In genomic region chr3:35464212-35464911, GRCm38 (mm10) we compare ENCODE assay signal across 26 mouse cellular contexts.
A peak's percentile ranks its signal among the peaks of the same experiment; 100 is the strongest.
DNase-seq lines count a peak whose midpoint lies in the region; ATAC-seq and TF ChIP-seq lines count a peak whose summit lies in the region.
"Had no signal": no experiment of that assay in that cellular context is flagged by ENCODE, and none has a peak within 500 bp of the region (broad histone marks: within the 10 kb centered on the region; RNA-seq: fewer than 3 reads in every experiment).

No protein-coding gene starts in this region.

- H3K27me3 ChIP-seq in hindbrain, embryonic 12.5 days, result no peaks in the 10 kb centered on the region; the same call in 1 of the 2 replicates
- H3K27me3 ChIP-seq in hindbrain, embryonic 11.5 days (ENCODE audit: control insufficient read depth, insufficient read depth, low read length), result no peaks in the 10 kb centered on the region
- no peaks in the 10 kb centered on the region for H3K27me3 ChIP-seq in neural tube, embryonic 12.5 days (replicated peaks)
- H3K27me3 ChIP-seq in forebrain, postnatal 0 days (ENCODE audit: insufficient read depth, low read length), result no peaks in the 10 kb centered on the region
- H3K27me3 ChIP-seq in neural tube, embryonic 14.5 days (ENCODE audit: control insufficient read depth, insufficient read depth, low read length), result no peaks in the 10 kb centered on the region
- H3K27me3 ChIP-seq: intestine, embryonic 15.5 days; limb, embryonic 13.5 days; lung, embryonic 15.5 days; stomach, embryonic 15.5 days had no signal

- no peaks in the 10 kb centered on the region for H3K36me3 ChIP-seq in hindbrain, embryonic 12.5 days
- H3K36me3 ChIP-seq in hindbrain, embryonic 11.5 days (ENCODE audit: control insufficient read depth, insufficient read depth, low read length), result no peaks in the 10 kb centered on the region
- H3K36me3 ChIP-seq in neural tube, embryonic 12.5 days, result no peaks in the 10 kb centered on the region
- no peaks in the 10 kb centered on the region for H3K36me3 ChIP-seq in forebrain, postnatal 0 days (ENCODE audit: insufficient read depth)
- H3K36me3 ChIP-seq in neural tube, embryonic 14.5 days (ENCODE audit: control insufficient read depth, insufficient read depth, low read length), result no peaks in the 10 kb centered on the region
- H3K36me3 ChIP-seq: intestine, embryonic 15.5 days; limb, embryonic 13.5 days; lung, embryonic 15.5 days; stomach, embryonic 15.5 days had no signal

- DNase-seq in hindbrain, embryonic 11.5 days (ENCODE audit: low spot score), result no peak
- DNase-seq in neural tube, embryonic 10.5 days (ENCODE audit: extremely low spot score, low spot score), result no peak
- DNase-seq in forebrain, postnatal 0 days, result no peak
- DNase-seq in cerebellum, adult 11 months, result no peak
- DNase-seq: adrenal gland, postnatal 14 days; cerebellum, adult 18-20 months; cerebellum, postnatal 10 days; gastrocnemius, postnatal 36 days; heart, adult 18-20 months; kidney, adult 2 months; kidney, postnatal 36 days; right cerebral cortex, postnatal 25 days; thymus, adult 18-20 months; thymus, postnatal 25 days had no signal

- no peaks in the 10 kb centered on the region for H3K4me1 ChIP-seq in hindbrain, embryonic 12.5 days
- no peaks in the 10 kb centered on the region for H3K4me1 ChIP-seq in hindbrain, embryonic 11.5 days (replicated peaks; ENCODE audit: control insufficient read depth, insufficient read depth, low read length)
- no peaks in the 10 kb centered on the region for H3K4me1 ChIP-seq in neural tube, embryonic 12.5 days
- H3K4me1 ChIP-seq in forebrain, postnatal 0 days (ENCODE audit: insufficient read depth), result no peaks in the 10 kb centered on the region
- no peaks in the 10 kb centered on the region for H3K4me1 ChIP-seq in neural tube, embryonic 14.5 days (ENCODE audit: control insufficient read depth, insufficient read depth, low read length)
- H3K4me1 ChIP-seq: intestine, embryonic 15.5 days; stomach, embryonic 15.5 days had no signal

- H3K9me3 ChIP-seq in hindbrain, embryonic 12.5 days (replicated peaks), result no peaks in the 10 kb centered on the region
- no peaks in the 10 kb centered on the region for H3K9me3 ChIP-seq in hindbrain, embryonic 11.5 days (ENCODE audit: control insufficient read depth, low read length)
- no peaks in the 10 kb centered on the region for H3K9me3 ChIP-seq in neural tube, embryonic 12.5 days
- no peaks in the 10 kb centered on the region for H3K9me3 ChIP-seq in forebrain, postnatal 0 days (ENCODE audit: low read length)
- H3K9me3 ChIP-seq in neural tube, embryonic 14.5 days (ENCODE audit: control insufficient read depth, low read length), result no peaks in the 10 kb centered on the region
- H3K9me3 ChIP-seq: intestine, embryonic 15.5 days; limb, embryonic 13.5 days; lung, embryonic 15.5 days; stomach, embryonic 15.5 days had no signal

- TF ChIP-seq CTCF in forebrain, postnatal 0 days (IDR thresholded peaks at IDR 0.05; ENCODE audit: low read depth), result no peak

- 78% methylated on average over 11 of the region's 11 CpGs for WGBS in hindbrain, embryonic 12.5 days
- 82% methylated on average over 11 of the region's 11 CpGs for WGBS in hindbrain, embryonic 11.5 days
- 84% methylated on average over 11 of the region's 11 CpGs for WGBS in neural tube, embryonic 12.5 days
- 31% methylated on average over 11 of the region's 11 CpGs for WGBS in forebrain, postnatal 0 days
- 65% methylated on average over 11 of the region's 11 CpGs for WGBS in neural tube, embryonic 14.5 days

- H3K9ac ChIP-seq in hindbrain, embryonic 12.5 days, result no peak overlapping the region
- H3K9ac ChIP-seq in hindbrain, embryonic 11.5 days (ENCODE audit: low read depth, low read length), result no peak overlapping the region
- H3K9ac ChIP-seq in neural tube, embryonic 12.5 days, result no peak overlapping the region
- H3K9ac ChIP-seq in forebrain, postnatal 0 days, result no peak overlapping the region
- no peak overlapping the region for H3K9ac ChIP-seq in neural tube, embryonic 14.5 days (replicated peaks; ENCODE audit: low read depth, low read length)
- H3K9ac ChIP-seq: intestine, embryonic 15.5 days; limb, embryonic 13.5 days; lung, embryonic 15.5 days; stomach, embryonic 15.5 days had no signal

- H3K27ac ChIP-seq in hindbrain, embryonic 12.5 days, result no peak overlapping the region
- H3K27ac ChIP-seq in hindbrain, embryonic 11.5 days (ENCODE audit: low read depth, low read length), result no peak overlapping the region
- H3K27ac ChIP-seq in neural tube, embryonic 12.5 days, result no peak overlapping the region
- no peak overlapping the region for H3K27ac ChIP-seq in forebrain, postnatal 0 days (ENCODE audit: low read depth, low read length)
- no peak overlapping the region for H3K27ac ChIP-seq in neural tube, embryonic 14.5 days (ENCODE audit: low read depth, low read length)
- H3K27ac ChIP-seq: intestine, embryonic 15.5 days; limb, embryonic 13.5 days; lung, embryonic 15.5 days; stomach, embryonic 15.5 days had no signal

- 0 out of 2 replicates have a peak, but pooled peaks have one; percentile 43 for ATAC-seq in hindbrain, embryonic 12.5 days (ENCODE audit: low FRiP score)
- ATAC-seq in hindbrain, embryonic 11.5 days (ENCODE audit: low FRiP score), result no peak
- peak; percentile 13; the same call in 1 of the 2 replicates for ATAC-seq in neural tube, embryonic 12.5 days (ENCODE audit: low FRiP score, low read depth)
- peak; percentile 73 for ATAC-seq in forebrain, postnatal 0 days
- peak; percentile 62; the same call in 1 of the 2 replicates for ATAC-seq in neural tube, embryonic 14.5 days (ENCODE audit: low read depth)
- ATAC-seq: CD4-positive, CD25-positive, alpha-beta regulatory T cell, adult 4 months; intestine, embryonic 15.5 days had no signal

- no peak overlapping the region for H3K4me2 ChIP-seq in hindbrain, embryonic 12.5 days (replicated peaks)
- no peak overlapping the region for H3K4me2 ChIP-seq in hindbrain, embryonic 11.5 days (replicated peaks; ENCODE audit: low read depth, low read length)
- H3K4me2 ChIP-seq in neural tube, embryonic 12.5 days (replicated peaks), result no peak overlapping the region
- H3K4me2 ChIP-seq in forebrain, postnatal 0 days (ENCODE audit: low read depth), result no peak overlapping the region
- H3K4me2 ChIP-seq in neural tube, embryonic 14.5 days (ENCODE audit: low read depth, low read length), result no peak overlapping the region
- H3K4me2 ChIP-seq: heart, embryonic 11.5 days; intestine, embryonic 15.5 days; limb, embryonic 13.5 days; liver, embryonic 11.5 days; lung, embryonic 15.5 days; midbrain, embryonic 11.5 days; stomach, embryonic 15.5 days had no signal

- H3K4me3 ChIP-seq in hindbrain, embryonic 12.5 days, result no peak overlapping the region
- no peak overlapping the region for H3K4me3 ChIP-seq in hindbrain, embryonic 11.5 days (ENCODE audit: low read depth, low read length)
- no peak overlapping the region for H3K4me3 ChIP-seq in neural tube, embryonic 12.5 days
- H3K4me3 ChIP-seq in forebrain, postnatal 0 days (ENCODE audit: low read depth, low read length), result no peak overlapping the region
- no peak overlapping the region for H3K4me3 ChIP-seq in neural tube, embryonic 14.5 days (ENCODE audit: low read depth, low read length)
- H3K4me3 ChIP-seq: erythroblast, embryonic 14.5 days; intestine, embryonic 15.5 days; limb, embryonic 13.5 days; lung, embryonic 15.5 days; stomach, embryonic 15.5 days had no signal
